Mouse (Mus musculus) MEL (cell line): ENCODE measurements at regions not wholly inside any gene's neighbourhood (a gene's known extent, or its start where the extent isn't known, plus 50 kb on each side); places are given as distances from the start of the nearest gene placed in this dataset.

Experiments
- BHLHE40 ChIP-seq: IDR thresholded peaks from 2 replicates; pipeline ENCODE4 v1.6.1; 2012; ENCODE audit warnings: low read depth, mild to moderate bottlenecking, inconsistent platforms, low read length, improper control_type of control experiment, borderline replicate concordance
- CTCF ChIP-seq, 3 experiments: IDR thresholded peaks in 2 of 3; conservative IDR thresholded peaks in 1 of 3; 2 replicates each; pipeline ENCODE4 v1.5.1; 2011 to 2012; ENCODE audit warnings: low read length in 3 of 3, low read depth in 2 of 3, mild to moderate bottlenecking in 2 of 3, improper control_type of control experiment in 1 of 3, inconsistent platforms in 1 of 3, mixed read lengths in 1 of 3, moderate library complexity in 1 of 3; ENCODE audit not compliant: control insufficient read depth in 1 of 3, insufficient read depth in 1 of 3, poor library complexity in 1 of 3, severe bottlenecking in 1 of 3
- EP300 ChIP-seq, 2 experiments: IDR thresholded peaks; 2 replicates each; pipeline ENCODE4 v1.6.1; 2011; ENCODE audit warnings: improper control_type of control experiment in 2 of 2, low read length in 2 of 2, low read depth in 1 of 2, mild to moderate bottlenecking in 1 of 2
- GATA1 ChIP-seq: IDR thresholded peaks from 2 replicates; pipeline ENCODE4 v1.6.1; 2011; ENCODE audit warnings: low read depth, low read length, improper control_type of control experiment
- JUND ChIP-seq: IDR thresholded peaks from 2 replicates; pipeline ENCODE4 v1.6.1; 2011; ENCODE audit warnings: low read depth, mild to moderate bottlenecking, improper control_type of control experiment, low read length
- MAX ChIP-seq: IDR thresholded peaks from 2 replicates; pipeline ENCODE4 v1.6.1; 2011; ENCODE audit warnings: low read length, improper control_type of control experiment
- NELFE ChIP-seq: IDR thresholded peaks from 2 replicates; pipeline ENCODE4 v1.6.1; 2011; ENCODE audit warnings: low read depth, low read length, improper control_type of control experiment
- POLR2A ChIP-seq, 2 experiments: IDR thresholded peaks; 2 replicates each; pipeline ENCODE4 v1.6.1; 2011 to 2012; ENCODE audit warnings: low read length in 2 of 2, mild to moderate bottlenecking in 2 of 2, control low read depth in 1 of 2, improper control_type of control experiment in 1 of 2, low read depth in 1 of 2, moderate library complexity in 1 of 2; ENCODE audit not compliant: control insufficient read depth in 1 of 2, insufficient read depth in 1 of 2, poor library complexity in 1 of 2
- UBTF ChIP-seq: IDR thresholded peaks from 2 replicates; pipeline ENCODE4 v1.6.1; 2012; ENCODE audit warnings: low read depth, mild to moderate bottlenecking, inconsistent platforms, low read length, improper control_type of control experiment, moderate library complexity, borderline replicate concordance; ENCODE audit not compliant: insufficient read depth

DNA sequence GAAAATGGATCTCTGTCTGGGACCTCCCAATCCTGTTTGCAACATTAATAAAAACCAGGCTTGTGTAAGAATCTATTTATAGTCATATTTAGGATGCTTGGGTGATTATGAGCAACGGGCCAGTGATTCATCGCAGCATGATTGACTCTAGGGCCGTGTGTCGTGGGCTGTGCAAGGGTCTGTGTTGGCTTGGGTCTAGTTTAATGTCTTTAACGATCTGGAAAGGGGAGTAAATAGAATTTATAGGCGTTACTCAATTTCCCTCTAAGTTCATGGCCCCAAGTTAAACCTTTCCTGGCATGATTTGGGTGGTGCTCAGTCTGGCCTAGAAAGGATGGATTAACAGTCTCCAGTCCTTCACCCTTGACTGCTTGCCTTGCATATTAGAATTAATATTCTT, 149.9 kb upstream of the Fer start:
- TF ChIP-seq POLR2A (IDR thresholded peaks at IDR 0.05; ENCODE audit: control insufficient read depth in 1 of 2, insufficient read depth in 1 of 2, low read depth in 1 of 2, low read length in 2 of 2, poor library complexity in 1 of 2) (no peak), EP300 (IDR thresholded peaks at IDR 0.05; ENCODE audit: low read depth in 1 of 2, low read length in 2 of 2) (no peak), MAX (no peak), CTCF (IDR thresholded peaks at IDR 0.05 in 2 of 3, conservative IDR thresholded peaks at IDR 0.05 in 1 of 3; ENCODE audit: control insufficient read depth in 1 of 3, insufficient read depth in 1 of 3, low read depth in 2 of 3, low read length in 3 of 3, poor library complexity in 1 of 3, severe bottlenecking in 1 of 3) (no peak), UBTF (no peak), GATA1 (no peak), JUND (no peak), NELFE (no peak), BHLHE40 (no peak)
